Mouse (Mus musculus): ENCODE data around the gene Pik3r1.

DNA sequence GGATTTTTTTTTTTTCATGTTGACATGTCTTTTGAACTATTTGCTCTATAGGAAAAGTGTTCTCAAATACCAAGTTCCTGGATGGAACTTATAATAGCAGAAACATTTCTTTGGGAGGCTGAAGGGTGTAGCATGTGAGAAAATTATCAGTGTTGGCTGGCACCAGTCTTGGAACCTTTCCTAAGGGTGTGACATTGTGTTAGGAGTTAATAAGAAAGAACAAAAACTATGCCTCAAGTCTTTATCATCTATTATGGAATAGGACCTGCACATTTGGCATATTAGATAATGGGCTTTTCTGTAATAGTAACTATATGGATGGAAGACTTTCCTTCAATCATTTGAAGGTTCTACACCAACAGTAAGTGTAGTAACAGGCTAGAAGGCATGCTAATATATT is 134.4 kb downstream of the Pik3r1 start:
- TF ChIP-seq POLR2A (IDR thresholded peaks at IDR 0.05; ENCODE audit: borderline replicate concordance, extremely low read depth, low read depth, low read length): no peak
- no peak for TF ChIP-seq CTCF (IDR thresholded peaks at IDR 0.05; ENCODE audit: insufficient read depth, low read length)
